Mouse (Mus musculus): ENCODE results near the gene Ddx42.
"Not testable (repeated sequence)": the region's sequence is repeated elsewhere in the genome, so short reads cannot be mapped to it uniquely, and the experiment has no call there.

The Ddx42 gene

DNA sequence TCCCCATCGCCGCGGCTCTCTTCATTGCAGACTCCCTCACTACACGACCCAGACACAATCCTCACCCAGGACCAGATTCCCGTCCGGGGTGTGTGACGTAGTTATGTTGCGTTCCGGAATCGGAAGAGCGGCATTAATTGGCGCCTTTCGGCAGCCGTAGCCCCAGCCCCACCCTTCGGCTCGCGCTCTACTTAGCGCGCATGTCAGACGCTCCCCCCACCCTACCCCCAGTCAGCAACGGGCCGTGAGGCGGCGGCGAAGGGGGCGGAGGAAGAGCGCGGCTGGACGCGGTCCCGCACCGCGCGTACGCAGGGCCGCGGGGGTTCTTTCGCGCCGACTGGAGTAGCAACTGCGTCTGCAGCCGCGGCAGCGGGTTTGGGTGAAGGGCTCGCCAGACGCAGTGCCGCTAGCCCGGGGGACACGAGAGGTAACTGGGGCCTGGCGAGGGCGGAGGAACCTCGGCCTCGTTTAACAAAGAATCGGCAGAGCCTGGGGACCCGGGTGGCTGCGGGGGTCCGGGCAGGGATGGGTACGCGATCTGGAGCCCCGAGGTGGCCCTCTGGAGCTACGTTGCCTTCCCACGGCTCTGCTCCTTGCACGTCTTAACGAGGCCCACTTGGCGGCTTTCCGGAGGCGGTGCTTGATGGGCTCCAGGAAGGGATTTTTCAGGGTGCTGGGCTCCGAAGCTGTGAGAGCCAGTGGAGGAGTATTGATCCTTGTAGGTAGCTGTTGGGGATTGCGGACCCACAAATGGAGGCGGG lies at the start of gene Ddx42:
Gene Ddx42, plus strand, starts transcription at position 197 of the 761 bp plus-strand sequence.
- DNase-seq (ENCODE audit: low read depth in 2 of 2, low spot score in 2 of 2) = peak; percentile 84 to 87

- DNase-seq (ENCODE audit: low read depth in 2 of 2, low spot score in 2 of 2) = peak; percentile 82 to 89
These were observed 49.3 kb upstream of the Ddx42 start for GRCm38 (mm10) chr11:106167435-106167834.

- DNase-seq (ENCODE audit: low read depth in 2 of 2, low spot score in 2 of 2) = peak; percentile 66 to 81
These were observed 45.9 kb upstream of the Ddx42 start for GRCm38 (mm10) chr11:106170807-106171206.

- DNase-seq (ENCODE audit: low read depth in 2 of 2, low spot score in 2 of 2) = no peak
These were observed 43.5 kb upstream of the Ddx42 start for GRCm38 (mm10) chr11:106173228-106173627.

DNA sequence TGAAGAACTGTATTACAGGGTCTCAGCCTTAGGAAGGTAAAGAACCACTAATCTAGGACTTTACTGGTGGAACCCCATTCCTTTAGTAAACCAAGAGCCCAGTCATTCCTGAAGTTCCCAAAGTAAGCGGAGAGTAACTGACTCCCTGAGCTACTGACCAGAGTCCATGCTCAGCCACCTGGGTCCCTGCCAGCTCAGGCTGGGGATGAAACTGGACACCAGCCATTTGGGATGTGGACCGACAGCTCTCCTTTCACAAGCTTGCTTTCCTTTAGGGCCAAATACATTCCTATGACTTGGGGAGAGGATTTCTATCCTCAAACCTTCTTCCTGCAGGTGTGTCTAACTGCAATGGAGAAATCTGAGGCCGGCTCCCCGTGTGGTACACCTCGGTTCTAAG lies 42.4 kb upstream of the Ddx42 start:
- no peak for DNase-seq (ENCODE audit: low read depth in 2 of 2, low spot score in 2 of 2)

GRCm38 (mm10) chr11:106175081-106175480 lies 41.6 kb upstream of the Ddx42 start:
- DNase-seq (ENCODE audit: low read depth in 2 of 2, low spot score in 2 of 2) = no peak

DNA sequence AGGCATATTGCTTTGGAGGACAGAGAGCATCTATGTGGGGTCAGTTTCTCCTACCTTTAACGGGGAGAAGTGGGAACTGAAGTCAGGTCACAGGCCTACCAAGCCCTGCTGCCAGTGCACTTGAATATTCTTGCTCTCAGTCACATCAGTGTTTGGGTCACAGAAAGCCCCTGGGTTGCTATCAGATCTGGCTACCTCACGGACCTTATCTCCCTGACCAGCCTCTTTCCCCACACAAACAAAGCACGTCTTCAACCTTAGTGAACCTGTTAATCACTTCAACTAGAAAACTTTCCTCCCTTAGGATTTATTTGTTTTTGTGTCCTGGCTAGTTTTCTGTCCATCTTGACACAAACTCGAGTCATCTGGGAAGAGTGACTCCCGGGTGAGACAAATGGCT lies 40.4 kb upstream of the Ddx42 start:
- no peak for DNase-seq (ENCODE audit: low read depth in 2 of 2, low spot score in 2 of 2)

DNA sequence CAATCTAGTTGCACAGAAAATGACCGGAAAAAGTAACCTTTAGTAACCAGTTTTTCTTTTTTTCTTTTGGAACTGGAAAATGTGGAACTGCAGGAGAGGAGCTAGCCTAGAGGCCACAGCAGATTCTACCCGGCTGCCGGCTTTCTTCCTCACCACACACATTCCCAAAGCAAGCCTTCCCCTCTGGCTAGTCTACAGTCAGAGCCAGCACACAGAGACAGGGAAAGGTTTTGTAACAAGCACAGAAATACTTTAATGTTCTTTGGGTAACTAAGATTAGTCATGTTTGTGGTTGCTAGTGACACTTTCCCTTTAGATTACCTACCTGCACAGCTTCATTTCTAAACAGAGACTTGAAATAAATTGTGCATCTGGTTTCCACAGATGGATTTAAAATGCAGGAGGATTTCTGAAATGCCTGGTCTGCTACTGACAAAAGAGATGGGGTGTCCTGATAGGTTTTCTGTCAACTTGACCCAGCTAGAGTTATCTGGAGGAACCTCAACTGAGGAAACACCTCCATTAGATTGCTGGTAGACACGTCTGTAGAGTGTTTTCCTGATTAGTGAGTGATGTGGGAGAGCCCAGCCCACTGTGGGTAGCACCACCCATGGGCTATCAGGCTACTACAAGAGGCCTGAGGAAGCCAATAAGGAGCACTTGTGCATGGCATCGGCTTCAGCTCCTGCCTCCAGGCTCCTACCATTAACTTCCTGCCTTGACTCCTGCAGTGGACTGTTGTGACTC lies 38.5 kb upstream of the Ddx42 start:
- no peak for DNase-seq (ENCODE audit: low read depth in 2 of 2, low spot score in 2 of 2)

GRCm38 (mm10) chr11:106179711-106180448 lies 36.8 kb upstream of the Ddx42 start:
- no peak for DNase-seq (ENCODE audit: low read depth in 2 of 2, low spot score in 2 of 2)

DNA sequence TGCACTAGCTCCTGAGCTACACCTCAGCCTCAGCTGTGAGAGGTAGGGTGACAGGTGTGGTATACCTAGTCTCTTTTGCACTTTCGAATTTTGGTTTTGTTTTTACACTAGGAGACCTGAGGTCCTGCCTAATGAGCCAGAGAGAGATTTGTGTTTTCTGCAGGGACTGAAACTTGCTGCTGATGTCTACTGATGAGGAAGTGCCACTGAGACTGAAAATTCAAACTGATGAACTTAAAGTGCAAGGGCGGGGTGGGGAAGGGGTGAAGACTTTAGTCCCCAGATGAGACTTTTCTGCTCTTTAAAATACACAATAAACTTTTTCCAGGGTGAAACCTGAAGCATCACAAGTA lies 36.3 kb upstream of the Ddx42 start:
- DNase-seq (ENCODE audit: low read depth in 2 of 2, low spot score in 2 of 2) = no peak

DNA sequence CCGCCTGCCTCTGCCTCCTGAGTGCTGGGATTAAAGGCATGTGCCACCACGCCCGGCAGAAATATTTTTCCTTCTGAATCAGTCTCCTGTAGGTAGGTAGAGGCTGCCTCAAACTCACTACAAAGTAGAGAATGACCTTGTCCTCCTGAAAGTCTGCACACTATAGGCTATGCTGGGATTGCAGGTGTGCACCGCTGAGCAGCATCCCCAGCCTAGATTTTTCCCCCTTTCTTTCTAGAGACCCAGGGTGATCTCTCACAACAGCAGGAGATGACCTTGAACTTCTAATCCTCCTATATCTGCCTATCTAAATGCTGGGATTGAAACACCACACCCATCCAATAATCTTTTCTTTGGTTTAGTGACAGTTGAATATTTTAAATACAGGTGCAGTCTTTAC lies 29.4 kb upstream of the Ddx42 start:
- DNase-seq (ENCODE audit: low read depth in 2 of 2, low spot score in 2 of 2) = no peak

DNA sequence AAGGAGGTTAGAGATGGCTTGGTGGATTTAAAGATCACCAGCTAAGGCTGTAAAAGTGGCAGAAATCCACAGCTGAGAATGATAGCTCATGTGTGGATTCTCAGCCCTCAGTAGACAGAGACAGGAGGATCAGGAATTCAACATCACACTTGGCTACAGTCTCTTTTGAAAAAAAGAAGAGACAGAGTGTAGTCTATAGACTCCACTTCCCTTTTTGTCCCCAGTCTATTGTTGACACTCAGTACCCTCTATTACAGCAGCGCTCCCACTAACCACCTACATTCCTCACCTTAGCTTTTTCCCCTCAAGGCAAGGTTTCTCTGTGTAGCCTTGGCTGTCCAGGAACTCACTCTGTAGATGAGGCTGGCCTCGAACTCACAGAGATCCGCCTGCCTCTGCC lies 25.0 kb upstream of the Ddx42 start:
- no peak for DNase-seq (ENCODE audit: low read depth in 2 of 2, low spot score in 2 of 2)

DNA sequence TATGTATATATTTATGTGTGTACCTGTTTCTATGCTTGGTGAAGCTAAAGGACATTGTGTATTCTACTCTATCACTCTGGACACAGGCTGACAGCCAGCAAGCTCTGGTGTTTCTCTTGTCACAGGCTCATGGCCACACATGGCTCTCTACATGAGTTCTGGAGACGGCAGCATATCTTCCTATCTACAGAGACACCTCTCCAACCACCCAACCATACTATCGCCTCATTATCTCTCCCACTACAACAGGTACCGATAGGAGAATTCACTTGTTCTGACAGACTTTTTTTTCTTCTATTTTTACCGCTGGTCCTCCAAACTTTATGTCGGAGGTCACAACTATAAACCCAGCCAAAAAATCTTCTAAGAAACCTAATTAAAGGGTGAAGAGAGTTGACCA lies 24.5 kb upstream of the Ddx42 start:
- no peak for DNase-seq (ENCODE audit: low read depth in 2 of 2, low spot score in 2 of 2)

DNA sequence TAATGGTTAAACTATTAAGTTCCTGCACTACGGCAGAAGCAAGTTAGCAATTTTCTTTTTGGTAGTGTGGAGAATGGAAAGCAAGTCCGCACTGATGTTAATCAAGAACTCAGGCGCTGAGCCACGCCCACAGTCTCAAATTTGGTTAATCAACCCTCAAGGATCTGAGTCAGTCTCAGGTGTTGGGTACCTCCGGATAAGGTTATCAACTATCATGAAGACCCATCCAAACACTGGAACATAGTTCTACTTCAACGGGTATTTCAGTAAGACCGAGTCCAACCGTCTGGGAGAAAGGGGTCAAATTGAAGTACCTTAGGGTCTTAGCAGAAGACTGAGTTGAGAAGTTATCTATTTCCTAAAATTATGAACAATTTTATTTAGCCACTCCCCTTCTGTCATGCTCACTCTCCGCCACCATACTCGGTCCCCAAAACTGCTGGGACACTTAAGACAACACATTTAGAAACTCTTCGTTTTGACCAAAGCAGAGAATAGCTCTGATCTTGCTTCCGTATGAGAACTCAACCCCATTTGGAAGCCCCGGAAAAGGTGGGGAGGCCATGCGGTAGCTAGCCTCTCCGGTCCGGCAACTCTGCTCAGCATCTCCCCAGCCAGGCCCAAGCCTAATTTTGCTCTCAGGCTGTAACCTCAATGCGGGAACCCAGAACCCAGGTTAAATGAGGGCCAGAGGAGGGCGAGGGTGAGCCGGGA lies 23.9 kb upstream of the Ddx42 start:
- no peak for DNase-seq (ENCODE audit: low read depth in 2 of 2, low spot score in 2 of 2)

- peak; percentile 95 for DNase-seq (ENCODE audit: low read depth in 2 of 2, low spot score in 2 of 2)
These were observed 23.2 kb upstream of the Ddx42 start for GRCm38 (mm10) chr11:106193371-106194154.

DNA sequence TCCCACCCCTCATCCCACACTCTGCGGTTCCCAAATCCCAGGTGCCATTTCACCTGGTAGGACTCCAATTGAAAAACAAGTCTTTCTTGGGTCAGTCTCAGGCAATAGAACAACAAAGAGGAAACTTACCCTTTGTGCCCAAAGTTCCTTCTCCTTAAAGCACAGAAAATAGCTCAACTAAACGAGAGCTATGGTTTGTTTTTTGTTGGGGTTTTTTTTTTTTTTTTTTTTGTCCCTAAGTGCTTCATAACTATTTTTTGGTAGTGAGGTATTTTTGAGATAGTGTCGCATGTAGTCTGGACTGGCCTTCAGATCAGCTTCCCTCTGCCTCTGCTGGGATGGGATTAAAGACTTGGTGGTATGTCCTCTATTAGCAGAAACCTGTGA lies 22.6 kb upstream of the Ddx42 start:
- no peak for DNase-seq (ENCODE audit: low read depth in 2 of 2, low spot score in 2 of 2)

- no peak for DNase-seq (ENCODE audit: low read depth in 2 of 2, low spot score in 2 of 2)
These were observed 21.8 kb upstream of the Ddx42 start for GRCm38 (mm10) chr11:106194891-106195290.

DNA sequence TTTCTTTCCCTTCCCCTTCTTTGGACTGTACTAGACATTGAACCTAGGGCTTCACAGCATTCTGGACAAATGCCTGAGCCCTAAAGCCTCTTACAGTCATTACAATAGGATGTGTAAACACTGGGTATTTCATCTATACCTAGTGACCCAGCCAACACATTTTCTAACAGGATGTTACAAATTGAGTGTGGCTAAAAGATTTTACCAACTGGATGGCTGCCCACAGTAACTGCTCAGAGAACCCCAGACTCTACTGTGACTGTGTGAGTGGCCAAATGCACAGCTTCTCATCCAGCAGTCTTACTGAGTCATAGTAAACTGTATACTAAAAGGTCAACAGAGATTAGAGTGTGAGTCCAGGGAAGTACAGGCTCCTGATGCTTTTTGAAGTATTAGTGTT lies 21.4 kb upstream of the Ddx42 start:
- DNase-seq (ENCODE audit: low read depth in 2 of 2, low spot score in 2 of 2) = no peak

- DNase-seq (ENCODE audit: low read depth in 2 of 2, low spot score in 2 of 2) = no peak
These were observed 18.4 kb upstream of the Ddx42 start for GRCm38 (mm10) chr11:106198277-106198676.

- not testable (repeated sequence) for DNase-seq (ENCODE audit: low read depth in 2 of 2, low spot score in 2 of 2)
These were observed 16.7 kb upstream of the Ddx42 start for GRCm38 (mm10) chr11:106199997-106200396.

GRCm38 (mm10) chr11:106200756-106201155 lies 16.0 kb upstream of the Ddx42 start:
- DNase-seq (ENCODE audit: low read depth in 2 of 2, low spot score in 2 of 2) = no peak

Data from CD8-positive naive resting alpha-beta T cell, adult 2 months (primary cell).